Mouse (Mus musculus): ENCODE measurements around the gene Adamts9.

GRCm38 (mm10) chr6:92872766-92873165 is 70.5 kb downstream of the Adamts9 start:
- TF ChIP-seq CTCF (IDR thresholded peaks at IDR 0.05; ENCODE audit: low read depth) (no peak), EP300 (IDR thresholded peaks at IDR 0.05; ENCODE audit: low read depth) (no peak)

All from heart, postnatal 0 days (tissue).